Mouse (Mus musculus): Measurements from ENCODE around the gene Ccdc54. TPM values are rescaled to one million over a fixed set of nuclear protein-coding genes. Genes with fewer than 3 reads are reported as not detected.

Gene Ccdc54
- polyA plus RNA-seq, 1 experiment: not detected

- TF ChIP-seq CTCF (IDR thresholded peaks at IDR 0.05; ENCODE audit: control insufficient read depth, insufficient read depth, low read length) (no peak), POLR2A (IDR thresholded peaks at IDR 0.05; ENCODE audit: borderline replicate concordance, control insufficient read depth, low read depth, low read length) (no peak)
- 14% methylated on average over 3 of the region's 3 CpGs for WGBS
- Histone ChIP-seq H3K27ac (ENCODE audit: control insufficient read depth, insufficient read depth, low read depth, low read length, poor library complexity) (no peak overlapping the region), H3K4me1 (ENCODE audit: control insufficient read depth, insufficient read depth, low read length) (no peaks in the 10 kb centered on the region), H3K4me3 (replicated peaks; ENCODE audit: control insufficient read depth, low read depth, low read length) (no peak overlapping the region)
Observed at GRCm38 (mm10) chr16:50600665-50601064, 9.7 kb upstream of the Ccdc54 start.

DNA sequence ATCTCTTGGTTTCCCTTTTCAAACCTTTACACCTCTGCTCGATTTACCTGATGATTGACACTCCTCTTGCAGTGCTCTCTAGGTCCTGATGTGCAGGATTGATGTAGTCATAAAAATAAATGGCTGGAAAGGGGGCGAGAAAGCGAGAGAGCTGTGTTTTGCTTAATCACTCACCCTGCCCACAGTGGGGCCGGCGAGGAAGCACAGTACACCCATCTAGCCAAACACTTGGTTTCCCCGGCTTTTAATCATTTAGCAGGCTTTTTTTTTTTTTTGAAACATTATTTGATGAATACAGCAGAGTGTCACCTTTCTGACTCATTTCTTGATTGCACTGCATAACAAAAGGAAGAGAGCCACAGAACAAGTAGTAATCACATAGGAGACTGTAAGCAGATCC, 5.7 kb upstream of the Ccdc54 start:
- TF ChIP-seq POLR2A (IDR thresholded peaks at IDR 0.05; ENCODE audit: borderline replicate concordance, control insufficient read depth, low read depth, low read length) (no peak), CTCF (IDR thresholded peaks at IDR 0.05; ENCODE audit: control insufficient read depth, insufficient read depth, low read length) (no peak)
- Histone ChIP-seq H3K4me3 (replicated peaks; ENCODE audit: control insufficient read depth, low read depth, low read length) (no peak overlapping the region), H3K27ac (ENCODE audit: control insufficient read depth, insufficient read depth, low read depth, low read length, poor library complexity) (no peak overlapping the region), H3K4me1 (ENCODE audit: control insufficient read depth, insufficient read depth, low read length) (no peaks in the 10 kb centered on the region)
- 5% methylated on average over 6 of the region's 6 CpGs for WGBS

DNA sequence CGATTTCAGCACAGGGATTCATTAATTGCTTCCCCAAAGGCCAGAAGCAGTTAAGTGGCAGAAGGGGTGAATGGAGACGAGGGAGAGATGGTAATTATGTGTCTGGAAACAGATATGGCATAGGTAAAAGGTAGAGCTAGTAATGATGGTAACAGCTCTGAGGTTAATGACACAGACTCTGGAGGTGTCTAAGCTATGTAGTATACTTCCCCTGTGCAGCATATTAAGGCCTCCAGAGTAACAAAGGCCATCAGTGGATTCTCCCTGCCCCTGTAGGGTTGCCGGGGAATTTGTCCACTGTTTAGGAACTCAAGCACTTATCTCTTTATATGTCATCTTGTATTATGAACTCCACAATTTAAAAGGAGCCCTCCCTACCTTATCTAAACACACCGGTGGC, 5.2 kb upstream of the Ccdc54 start:
- TF ChIP-seq POLR2A (IDR thresholded peaks at IDR 0.05; ENCODE audit: borderline replicate concordance, control insufficient read depth, low read depth, low read length): no peak
- TF ChIP-seq CTCF (IDR thresholded peaks at IDR 0.05; ENCODE audit: control insufficient read depth, insufficient read depth, low read length): no peak
- Histone ChIP-seq H3K4me3 (replicated peaks; ENCODE audit: control insufficient read depth, low read depth, low read length) (no peak overlapping the region), H3K27ac (ENCODE audit: control insufficient read depth, insufficient read depth, low read depth, low read length, poor library complexity) (no peak overlapping the region), H3K4me1 (ENCODE audit: control insufficient read depth, insufficient read depth, low read length) (no peaks in the 10 kb centered on the region)
- 56% methylated on average over 4 of the region's 4 CpGs for WGBS

DNA sequence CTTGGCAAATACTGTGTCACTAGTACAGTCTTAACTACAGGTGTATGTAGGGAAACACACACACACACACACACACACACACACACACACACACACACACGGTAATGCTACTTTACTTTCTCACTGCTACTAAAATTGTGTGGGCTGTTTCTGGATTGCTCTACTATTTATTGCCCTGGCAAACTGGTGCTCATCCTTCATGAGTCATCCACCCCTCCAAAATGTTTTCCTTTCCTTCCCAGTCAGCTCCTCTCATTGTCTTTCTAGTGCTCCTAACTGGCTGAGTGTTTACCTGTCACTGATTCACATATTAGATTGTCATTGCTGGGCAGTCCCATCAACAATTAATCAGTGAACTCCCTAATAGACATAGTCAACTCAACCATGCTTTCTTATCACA, 3.9 kb upstream of the Ccdc54 start:
- TF ChIP-seq POLR2A (IDR thresholded peaks at IDR 0.05; ENCODE audit: borderline replicate concordance, control insufficient read depth, low read depth, low read length) (no peak), CTCF (IDR thresholded peaks at IDR 0.05; ENCODE audit: control insufficient read depth, insufficient read depth, low read length) (no peak)
- Histone ChIP-seq H3K4me1 (ENCODE audit: control insufficient read depth, insufficient read depth, low read length) (no peaks in the 10 kb centered on the region), H3K27ac (ENCODE audit: control insufficient read depth, insufficient read depth, low read depth, low read length, poor library complexity) (no peak overlapping the region), H3K4me3 (replicated peaks; ENCODE audit: control insufficient read depth, low read depth, low read length) (no peak overlapping the region)
- WGBS: 94% methylated on average over 1 of the region's 1 CpGs

DNA sequence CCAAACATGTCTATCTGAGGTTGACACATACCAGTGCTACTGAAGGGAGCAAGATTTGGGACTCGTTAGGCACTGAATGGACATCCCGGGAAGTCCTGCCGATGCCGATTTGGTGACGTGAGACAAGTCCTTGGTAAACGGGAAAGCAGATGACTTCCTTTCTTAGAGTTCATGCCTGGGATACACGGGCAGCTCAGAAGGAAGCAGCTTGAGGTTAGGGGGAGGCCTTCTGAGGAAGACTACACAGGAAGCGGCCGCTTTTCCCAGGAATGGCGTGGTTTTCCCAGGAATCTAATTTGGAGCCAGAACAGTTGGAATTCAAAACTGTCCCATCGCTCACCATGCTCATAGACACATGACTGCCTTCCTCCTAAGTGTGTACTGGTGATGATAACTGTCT, 2.4 kb upstream of the Ccdc54 start:
- Histone ChIP-seq H3K4me1 (ENCODE audit: control insufficient read depth, insufficient read depth, low read length) (peaks cover 1% of the 10 kb centered on the region; the same call in 1 of the 2 replicates), H3K27ac (ENCODE audit: control insufficient read depth, insufficient read depth, low read depth, low read length, poor library complexity) (no peak overlapping the region), H3K4me3 (replicated peaks; ENCODE audit: control insufficient read depth, low read depth, low read length) (no peak overlapping the region)
- WGBS: 79% methylated on average over 11 of the region's 11 CpGs
- no peak for TF ChIP-seq CTCF (IDR thresholded peaks at IDR 0.05; ENCODE audit: control insufficient read depth, insufficient read depth, low read length)
- TF ChIP-seq POLR2A (IDR thresholded peaks at IDR 0.05; ENCODE audit: borderline replicate concordance, control insufficient read depth, low read depth, low read length): no peak

DNA sequence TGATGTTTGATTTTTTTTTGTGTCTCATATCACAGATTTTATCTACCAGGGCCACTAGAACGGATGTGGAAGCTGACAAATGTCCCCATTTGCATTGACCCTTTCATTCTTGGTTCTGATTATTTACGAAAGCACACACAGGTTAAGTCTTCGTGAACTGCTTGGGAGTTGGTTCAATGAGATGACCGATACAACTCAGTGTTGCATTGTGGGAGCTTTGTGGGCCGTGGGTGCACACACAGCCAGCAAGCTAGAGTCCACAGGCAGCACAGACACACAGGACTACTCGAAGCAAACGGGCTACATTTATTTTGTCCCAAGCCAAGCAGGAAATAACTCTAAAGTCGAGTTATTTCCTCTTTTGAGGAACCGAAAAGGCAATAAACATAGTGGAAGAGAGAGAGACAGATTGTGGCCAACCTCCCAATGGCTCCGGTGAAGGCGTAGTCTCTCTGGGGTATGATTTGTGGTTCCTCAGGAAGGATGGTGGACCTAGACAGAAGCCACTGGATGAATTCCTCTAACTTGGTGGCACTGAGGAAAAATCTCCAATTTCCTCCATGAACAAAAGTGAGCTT, 1.3 kb downstream of the Ccdc54 start:
- H3K4me3 ChIP-seq (replicated peaks; ENCODE audit: control insufficient read depth, low read depth, low read length): no peak overlapping the region

DNA sequence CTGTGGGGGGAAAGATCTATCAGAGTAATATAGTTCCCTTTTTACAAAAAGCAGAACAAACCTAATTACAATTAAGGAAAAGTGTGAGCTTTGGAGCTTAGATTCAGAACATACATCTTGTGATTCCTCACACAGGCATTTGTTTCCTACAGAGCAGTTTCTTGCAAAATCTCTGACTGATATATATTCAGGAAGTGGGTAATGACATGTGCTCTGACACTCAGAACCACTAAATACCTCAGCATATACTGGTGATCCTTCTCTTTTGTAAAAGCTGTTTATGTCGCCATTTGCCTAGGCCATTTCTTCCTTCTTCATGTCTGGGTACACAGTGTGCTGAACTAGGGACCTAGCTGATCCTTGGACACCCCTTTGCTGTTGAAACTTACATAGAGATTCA, 2.8 kb downstream of the Ccdc54 start:
- no peak overlapping the region for H3K4me3 ChIP-seq (replicated peaks; ENCODE audit: control insufficient read depth, low read depth, low read length)
- no peak overlapping the region for H3K27ac ChIP-seq (ENCODE audit: control insufficient read depth, insufficient read depth, low read depth, low read length, poor library complexity)
- peaks cover 1% of the 10 kb centered on the region; the same call in 1 of the 2 replicates for H3K4me1 ChIP-seq (ENCODE audit: control insufficient read depth, insufficient read depth, low read length)
- 8% methylated on average over 1 of the region's 1 CpGs for WGBS
- TF ChIP-seq CTCF (IDR thresholded peaks at IDR 0.05; ENCODE audit: control insufficient read depth, insufficient read depth, low read length): no peak
- no peak for TF ChIP-seq POLR2A (IDR thresholded peaks at IDR 0.05; ENCODE audit: borderline replicate concordance, control insufficient read depth, low read depth, low read length)

More for the DNA sequence above, 1.3 kb downstream of the Ccdc54 start:
- WGBS: 11% methylated on average over 11 of the region's 11 CpGs
- Histone ChIP-seq H3K27ac (ENCODE audit: control insufficient read depth, insufficient read depth, low read depth, low read length, poor library complexity) (no peak overlapping the region), H3K4me1 (ENCODE audit: control insufficient read depth, insufficient read depth, low read length) (peaks cover 1% of the 10 kb centered on the region; the same call in 1 of the 2 replicates)
- TF ChIP-seq POLR2A (IDR thresholded peaks at IDR 0.05; ENCODE audit: borderline replicate concordance, control insufficient read depth, low read depth, low read length): no peak
- no peak for TF ChIP-seq CTCF (IDR thresholded peaks at IDR 0.05; ENCODE audit: control insufficient read depth, insufficient read depth, low read length)

- 79% methylated on average over 7 of the region's 7 CpGs for WGBS
- Histone ChIP-seq H3K27ac (ENCODE audit: control insufficient read depth, insufficient read depth, low read depth, low read length, poor library complexity) (no peak overlapping the region), H3K4me3 (replicated peaks; ENCODE audit: control insufficient read depth, low read depth, low read length) (no peak overlapping the region), H3K4me1 (ENCODE audit: control insufficient read depth, insufficient read depth, low read length) (peaks cover 1% of the 10 kb centered on the region; the same call in 1 of the 2 replicates)
- TF ChIP-seq POLR2A (IDR thresholded peaks at IDR 0.05; ENCODE audit: borderline replicate concordance, control insufficient read depth, low read depth, low read length): no peak
- no peak for TF ChIP-seq CTCF (IDR thresholded peaks at IDR 0.05; ENCODE audit: control insufficient read depth, insufficient read depth, low read length)
Observed at GRCm38 (mm10) chr16:50587139-50587538, 3.8 kb downstream of the Ccdc54 start.

GRCm38 (mm10) chr16:50578361-50578760, 12.6 kb downstream of the Ccdc54 start:
- H3K4me3 ChIP-seq (replicated peaks; ENCODE audit: control insufficient read depth, low read depth, low read length): no peak overlapping the region
- 76% methylated on average over 6 of the region's 6 CpGs for WGBS

More at GRCm38 (mm10) chr16:50578361-50578760, 12.6 kb downstream of the Ccdc54 start:
- Histone ChIP-seq H3K27ac (ENCODE audit: control insufficient read depth, insufficient read depth, low read depth, low read length, poor library complexity) (no peak overlapping the region), H3K4me1 (ENCODE audit: control insufficient read depth, insufficient read depth, low read length) (no peaks in the 10 kb centered on the region)
- TF ChIP-seq POLR2A (IDR thresholded peaks at IDR 0.05; ENCODE audit: borderline replicate concordance, control insufficient read depth, low read depth, low read length) (no peak), CTCF (IDR thresholded peaks at IDR 0.05; ENCODE audit: control insufficient read depth, insufficient read depth, low read length) (no peak)

Measured in bone marrow, adult 2 months (tissue).